Mouse (Mus musculus) bone marrow macrophage, adult 2 months (primary cell): ENCODE data around the gene Csf2rb. TPM values are rescaled to one million over a fixed set of nuclear protein-coding genes. Genes with fewer than 3 reads are reported as not detected.
A peak's percentile ranks its signal among the peaks of the same experiment; 100 is the strongest.
"Not testable (repeated sequence)": the region's sequence is repeated elsewhere in the genome, so short reads cannot be mapped to it uniquely, and the experiment has no call there.

Experiments used
- H3K27ac ChIP-seq: 2 replicates; pipeline ENCODE4 v1.5.1; 2012; ENCODE audit warnings: low read depth, low read length; ENCODE audit not compliant: insufficient read depth
- H3K4me1 ChIP-seq: 2 replicates; pipeline ENCODE4 v1.6.1; 2012; ENCODE audit warnings: low read length; ENCODE audit not compliant: control insufficient read depth, insufficient read depth
- H3K4me3 ChIP-seq: 2 replicates; pipeline ENCODE4 v1.5.1; 2012; ENCODE audit warnings: mild to moderate bottlenecking, low read length, moderate library complexity; ENCODE audit not compliant: insufficient read depth
- CTCF ChIP-seq: IDR thresholded peaks from 2 replicates; pipeline ENCODE4 v1.5.1; 2012; ENCODE audit warnings: low read depth, mild to moderate bottlenecking, low read length, moderate library complexity
- POLR2A ChIP-seq: IDR thresholded peaks from 2 replicates; pipeline ENCODE4 v1.6.1; 2012; ENCODE audit warnings: mild to moderate bottlenecking, low read depth, low read length, borderline replicate concordance
- polyA plus RNA-seq: library from polyadenylated mRNA; stranded (reverse); fragments of >200 nt; gene quantifications from 2 replicates; pipeline ENCODE4 v1.2.4, GENCODE M21; 2012; ENCODE audit not compliant: missing spikeins, insufficient read depth, insufficient read length

The Csf2rb gene
- polyA plus RNA-seq, 1 experiment = 193 TPM

GRCm38 (mm10) chr15:78324294-78324693, 1.3 kb upstream of the Csf2rb start:
- Histone ChIP-seq H3K4me1 (peaks cover 52% of the 10 kb centered on the region), H3K27ac (no peak overlapping the region), H3K4me3 (no peak overlapping the region)
- TF ChIP-seq CTCF (no peak), POLR2A (no peak)

DNA sequence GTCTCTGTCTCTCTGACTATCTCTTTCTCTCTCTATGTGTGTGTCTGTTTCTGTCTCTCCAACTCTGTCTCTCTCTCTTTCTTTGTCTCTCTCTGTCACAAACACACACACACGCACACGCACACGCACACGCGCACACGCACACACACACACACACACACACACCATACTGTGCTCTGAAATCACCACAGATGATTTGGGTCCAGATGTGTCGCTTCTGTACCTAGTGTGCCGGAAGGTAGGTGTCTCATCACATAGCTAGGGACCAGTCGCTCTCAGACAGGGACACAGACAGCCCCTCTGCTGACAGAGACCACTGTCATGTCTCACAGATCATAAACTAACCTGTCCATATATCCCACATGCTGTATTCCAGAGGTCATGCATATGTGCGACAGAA, 1.2 kb downstream of the Csf2rb start:
- H3K4me1 ChIP-seq = peaks cover 60% of the 10 kb centered on the region
- peak overlapping the region; percentile 87 for H3K27ac ChIP-seq
- peak overlapping the region; percentile 72 for H3K4me3 ChIP-seq

DNA sequence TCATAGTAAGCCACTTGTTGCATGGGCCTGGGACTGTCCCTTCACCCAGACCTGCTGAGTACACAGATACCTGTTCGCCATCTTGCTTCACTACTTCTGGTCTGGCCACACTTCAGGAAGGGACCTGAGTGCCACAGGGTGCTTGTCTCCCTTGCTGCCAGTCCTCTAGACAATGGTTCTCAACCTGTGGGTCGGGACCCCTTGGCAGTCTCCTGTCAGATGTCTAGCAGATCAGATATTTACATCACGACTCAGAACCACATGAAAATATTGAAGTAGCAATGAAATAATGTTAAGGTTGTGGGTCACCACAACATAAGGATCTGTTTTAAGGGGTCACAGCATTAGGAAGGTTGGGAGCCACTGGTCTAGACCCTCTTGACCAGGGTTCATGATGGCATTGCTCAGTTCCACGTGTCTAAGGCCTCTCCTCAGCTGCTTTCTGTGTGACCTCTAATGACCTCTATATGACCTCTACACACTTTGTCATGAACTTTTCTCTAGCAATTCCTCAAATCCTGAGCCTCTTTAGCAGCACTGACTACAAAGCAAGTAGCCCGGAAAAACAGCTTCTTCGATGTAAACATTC, 2.3 kb downstream of the Csf2rb start:
- not testable (repeated sequence) for H3K27ac ChIP-seq
- peaks cover 66% of the 10 kb centered on the region for H3K4me1 ChIP-seq
- peak overlapping the region; percentile 9 for H3K4me3 ChIP-seq

More for the DNA sequence above, 1.2 kb downstream of the Csf2rb start:
- TF ChIP-seq CTCF (no peak), POLR2A (no peak)

GRCm38 (mm10) chr15:78328520-78329097, 3.1 kb downstream of the Csf2rb start:
- peaks cover 70% of the 10 kb centered on the region for H3K4me1 ChIP-seq
- TF ChIP-seq CTCF (no peak), POLR2A (no peak)
- H3K4me3 ChIP-seq = no peak overlapping the region
- no peak overlapping the region for H3K27ac ChIP-seq

DNA sequence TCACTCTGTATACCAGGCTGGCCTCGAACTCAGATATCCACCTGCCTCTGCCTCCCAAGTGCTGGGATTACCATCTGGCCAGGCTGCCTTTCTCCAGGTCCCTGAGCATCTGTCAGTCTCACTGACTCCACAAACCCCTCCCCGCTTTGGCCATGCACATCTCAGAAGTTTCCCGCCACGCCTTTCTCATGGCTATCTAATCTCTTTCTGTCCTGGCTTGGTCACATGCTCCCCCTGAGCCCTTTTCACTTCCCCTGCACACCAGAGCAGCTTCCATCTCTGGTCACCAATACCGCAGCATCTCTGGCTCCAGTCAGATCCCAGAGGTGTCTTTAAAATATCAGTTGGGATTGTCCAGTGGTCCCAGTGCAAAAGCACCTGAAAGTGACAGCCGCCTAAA, 4.4 kb downstream of the Csf2rb start:
- peaks cover 75% of the 10 kb centered on the region for H3K4me1 ChIP-seq
- H3K4me3 ChIP-seq, H3K27ac ChIP-seq: not testable (repeated sequence)

DNA sequence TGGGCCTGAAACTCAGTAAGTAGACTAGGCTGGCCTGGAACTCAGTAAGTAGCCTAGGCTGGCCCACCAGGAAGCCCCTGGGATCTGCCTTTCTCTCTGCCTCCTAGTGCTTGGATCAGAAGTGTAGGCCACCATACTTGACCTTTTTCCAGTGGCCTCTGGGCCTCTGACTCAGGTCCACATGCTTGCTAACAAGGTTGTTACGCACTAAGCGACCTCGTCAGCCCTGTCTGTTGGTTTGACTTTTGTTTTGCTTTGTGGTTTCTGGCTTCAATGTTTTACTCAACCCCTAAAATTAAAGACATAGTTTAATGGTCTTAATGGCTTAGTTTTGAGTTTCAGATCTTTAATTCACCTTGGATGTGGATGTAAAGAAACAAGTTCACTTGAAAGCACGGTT, 5.2 kb downstream of the Csf2rb start:
- H3K4me1 ChIP-seq = peaks cover 72% of the 10 kb centered on the region
- no peak overlapping the region for H3K4me3 ChIP-seq
- 0 out of 2 replicates have a peak overlapping the region, but pooled peaks have one; percentile 14 for H3K27ac ChIP-seq
- TF ChIP-seq CTCF (no peak), POLR2A (no peak)

GRCm38 (mm10) chr15:78331523-78332340, 6.2 kb downstream of the Csf2rb start:
- TF ChIP-seq POLR2A (no peak), CTCF (no peak)
- Histone ChIP-seq H3K4me1 (peaks cover 71% of the 10 kb centered on the region), H3K27ac (no peak overlapping the region), H3K4me3 (no peak overlapping the region)

GRCm38 (mm10) chr15:78332981-78333380, 7.4 kb downstream of the Csf2rb start:
- Histone ChIP-seq H3K4me3 (no peak overlapping the region), H3K27ac (no peak overlapping the region), H3K4me1 (peaks cover 60% of the 10 kb centered on the region)
- TF ChIP-seq POLR2A (no peak), CTCF (no peak)

GRCm38 (mm10) chr15:78334380-78334779, 8.8 kb downstream of the Csf2rb start:
- TF ChIP-seq POLR2A = no peak
- TF ChIP-seq CTCF = no peak
- Histone ChIP-seq H3K27ac (peak overlapping the region; percentile 40; the same call in 1 of the 2 replicates), H3K4me3 (no peak overlapping the region), H3K4me1 (peaks cover 49% of the 10 kb centered on the region)

DNA sequence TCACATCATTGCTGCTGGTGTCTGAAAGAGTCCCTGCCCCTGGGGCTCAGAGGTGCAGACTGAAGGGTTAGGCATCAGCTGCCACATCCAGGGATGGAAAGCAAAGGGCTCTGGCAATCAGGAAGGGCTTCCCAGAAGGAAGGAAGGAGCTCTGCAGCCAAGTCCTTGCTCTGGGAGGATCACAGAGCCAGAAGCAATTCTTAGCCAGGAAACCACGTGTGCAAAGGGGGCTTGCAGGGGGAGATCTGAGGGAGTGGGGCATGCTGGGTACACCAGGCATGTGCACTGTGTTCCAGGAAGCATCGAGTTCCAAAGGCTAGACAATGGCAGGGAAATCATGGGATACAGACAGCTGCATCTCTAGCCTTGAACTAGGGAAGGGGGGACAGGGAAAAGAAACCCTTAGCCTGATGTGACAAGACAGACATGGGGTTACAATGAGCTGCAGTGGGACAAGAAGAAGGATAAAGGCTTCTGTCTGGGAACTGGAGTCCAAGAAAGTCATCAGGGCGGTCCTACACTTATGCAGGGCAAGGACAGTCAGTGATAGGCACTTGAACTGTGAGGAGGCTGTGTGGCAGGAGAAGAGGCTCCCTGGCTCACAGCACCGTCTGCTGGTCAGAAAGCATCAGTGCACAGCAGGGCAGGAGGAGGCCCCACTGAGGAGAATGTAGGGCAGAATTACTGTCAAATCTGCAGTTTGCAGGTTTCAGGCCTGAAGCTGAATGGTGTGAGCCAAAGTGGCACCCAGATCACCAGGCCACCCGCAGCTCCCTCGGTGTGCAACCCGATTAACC, 14.3 kb downstream of the Csf2rb start:
- not testable (repeated sequence) for H3K4me3 ChIP-seq, H3K4me1 ChIP-seq, H3K27ac ChIP-seq
- peak; percentile 63 for TF ChIP-seq CTCF

GRCm38 (mm10) chr15:78340919-78341318, 15.4 kb downstream of the Csf2rb start:
- H3K4me3 ChIP-seq, H3K4me1 ChIP-seq, H3K27ac ChIP-seq: not testable (repeated sequence)
